In the genomic region with DNA sequence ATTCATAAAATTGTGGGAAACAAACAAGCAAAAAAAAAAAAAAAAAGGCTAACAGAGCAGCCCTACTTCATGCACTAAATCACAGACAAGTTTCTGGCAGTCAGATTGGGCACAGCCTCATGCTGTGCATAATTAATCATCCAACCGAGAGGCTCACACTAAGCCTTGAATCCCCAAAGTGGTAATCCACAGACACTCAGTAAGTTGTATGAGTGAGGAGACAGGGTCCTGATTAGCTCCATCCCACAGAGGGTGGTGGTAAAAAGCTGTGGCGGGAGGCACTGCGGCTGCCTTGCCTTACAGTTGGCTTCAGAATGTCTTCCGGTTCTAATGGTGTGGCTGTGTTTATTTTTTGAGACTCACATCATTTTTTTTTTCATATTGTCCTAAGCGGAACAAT, we compare ENCODE assay signal across 17 mouse cellular contexts. TPM values are rescaled to one million over a fixed set of nuclear protein-coding genes. Genes with fewer than 3 reads are reported as not detected.
DNase-seq lines count a peak whose midpoint lies in the region; ATAC-seq and TF ChIP-seq lines count a peak whose summit lies in the region.
"Had no signal": no experiment of that assay in that cellular context is flagged by ENCODE, and none has a peak within 500 bp of the region (broad histone marks: within the 10 kb centered on the region; RNA-seq: fewer than 3 reads in every experiment).

No protein-coding gene starts in this region.

- no peak overlapping the region for H3K27ac ChIP-seq in lung, embryonic 14.5 days (ENCODE audit: low read depth)
- no peak overlapping the region for H3K27ac ChIP-seq in forebrain, embryonic 13.5 days
- peak overlapping the region; percentile 70 for H3K27ac ChIP-seq in hindbrain, embryonic 14.5 days
- no peak overlapping the region for H3K27ac ChIP-seq in neural tube, embryonic 14.5 days (ENCODE audit: low read depth, low read length)

- H3K4me3 ChIP-seq in lung, embryonic 14.5 days (ENCODE audit: low read depth, low read length) = no peak overlapping the region
- no peak overlapping the region for H3K4me3 ChIP-seq in forebrain, embryonic 13.5 days
- H3K4me3 ChIP-seq in hindbrain, embryonic 14.5 days (replicated peaks; ENCODE audit: low read length) = no peak overlapping the region
- H3K4me3 ChIP-seq in neural tube, embryonic 14.5 days (ENCODE audit: low read depth, low read length) = no peak overlapping the region

- H3K4me1 ChIP-seq in lung, embryonic 14.5 days (ENCODE audit: insufficient read depth) = no peaks in the 10 kb centered on the region
- peaks cover 13% of the 10 kb centered on the region for H3K4me1 ChIP-seq in forebrain, embryonic 13.5 days
- H3K4me1 ChIP-seq in hindbrain, embryonic 14.5 days (replicated peaks; ENCODE audit: control insufficient read depth, insufficient read depth, low read length) = peaks cover 18% of the 10 kb centered on the region
- H3K4me1 ChIP-seq in neural tube, embryonic 14.5 days (ENCODE audit: control insufficient read depth, insufficient read depth, low read length) = peaks cover 4% of the 10 kb centered on the region; the same call in 1 of the 2 replicates

- no peak for TF ChIP-seq CTCF in lung, embryonic 14.5 days (IDR thresholded peaks at IDR 0.05; ENCODE audit: low read depth)

- H3K36me3 ChIP-seq in lung, embryonic 14.5 days (ENCODE audit: insufficient read depth) = no peaks in the 10 kb centered on the region
- no peaks in the 10 kb centered on the region for H3K36me3 ChIP-seq in forebrain, embryonic 13.5 days (ENCODE audit: poor library complexity, severe bottlenecking)
- no peaks in the 10 kb centered on the region for H3K36me3 ChIP-seq in hindbrain, embryonic 14.5 days (replicated peaks; ENCODE audit: control insufficient read depth, insufficient read depth)
- H3K36me3 ChIP-seq in neural tube, embryonic 14.5 days (ENCODE audit: control insufficient read depth, insufficient read depth, low read length) = no peaks in the 10 kb centered on the region

- H3K27me3 ChIP-seq in lung, embryonic 14.5 days (ENCODE audit: insufficient read depth, low read length) = no peaks in the 10 kb centered on the region
- H3K27me3 ChIP-seq in forebrain, embryonic 13.5 days = no peaks in the 10 kb centered on the region
- no peaks in the 10 kb centered on the region for H3K27me3 ChIP-seq in hindbrain, embryonic 14.5 days (ENCODE audit: control insufficient read depth, insufficient read depth, low read length)
- no peaks in the 10 kb centered on the region for H3K27me3 ChIP-seq in neural tube, embryonic 14.5 days (ENCODE audit: control insufficient read depth, insufficient read depth, low read length)

- no peak overlapping the region for H3K4me2 ChIP-seq in lung, embryonic 14.5 days
- no peak overlapping the region for H3K4me2 ChIP-seq in forebrain, embryonic 13.5 days
- no peak overlapping the region for H3K4me2 ChIP-seq in hindbrain, embryonic 14.5 days (replicated peaks)
- H3K4me2 ChIP-seq in neural tube, embryonic 14.5 days (ENCODE audit: low read depth, low read length) = no peak overlapping the region
- H3K4me2 ChIP-seq: liver, embryonic 11.5 days had no signal

- no peak overlapping the region for H3K9ac ChIP-seq in lung, embryonic 14.5 days
- H3K9ac ChIP-seq in forebrain, embryonic 13.5 days = no peak overlapping the region
- no peak overlapping the region for H3K9ac ChIP-seq in hindbrain, embryonic 14.5 days
- H3K9ac ChIP-seq in neural tube, embryonic 14.5 days (replicated peaks; ENCODE audit: low read depth, low read length) = no peak overlapping the region

- 27% methylated on average over 5 of the region's 5 CpGs for WGBS in lung, embryonic 14.5 days
- WGBS in forebrain, embryonic 13.5 days = 34% methylated on average over 5 of the region's 5 CpGs
- 32% methylated on average over 5 of the region's 5 CpGs for WGBS in hindbrain, embryonic 14.5 days
- 36% methylated on average over 5 of the region's 5 CpGs for WGBS in neural tube, embryonic 14.5 days

- H3K9me3 ChIP-seq in lung, embryonic 14.5 days (ENCODE audit: low read depth, low read length) = no peaks in the 10 kb centered on the region
- no peaks in the 10 kb centered on the region for H3K9me3 ChIP-seq in forebrain, embryonic 13.5 days (replicated peaks)
- H3K9me3 ChIP-seq in hindbrain, embryonic 14.5 days (ENCODE audit: control insufficient read depth, low read length) = no peaks in the 10 kb centered on the region
- H3K9me3 ChIP-seq in neural tube, embryonic 14.5 days (ENCODE audit: control insufficient read depth, low read length) = no peaks in the 10 kb centered on the region

- DNase-seq in lung, embryonic 14.5 days = peak; percentile 67
- no peak for DNase-seq in lung, postnatal 4 days
- DNase-seq in hindbrain, embryonic 14.5 days (ENCODE audit: low spot score) = no peak
- no peak for DNase-seq in heart, adult 8-10 months (ENCODE audit: low spot score)
- DNase-seq in c-Kit-positive CD71-positive TER-119-positive erythroid progenitor cells, embryonic 14.5 days (ENCODE audit: low spot score) = no peak
- DNase-seq: cerebellum, adult 18-20 months; heart, adult 11 months; left cerebral cortex, postnatal 4 days; lung, postnatal 14 days; right cerebral cortex, postnatal 14 days; thymus, adult 18-20 months had no signal

- ATAC-seq in lung, embryonic 14.5 days (ENCODE audit: insufficient read depth) = peak; percentile 84
- ATAC-seq in forebrain, embryonic 13.5 days = peak; percentile 30; the same call in 1 of the 2 replicates
- peak; percentile 72; the same call in 1 of the 2 replicates for ATAC-seq in hindbrain, embryonic 14.5 days (ENCODE audit: low FRiP score)
- peak; percentile 71; the same call in 1 of the 2 replicates for ATAC-seq in neural tube, embryonic 14.5 days (ENCODE audit: low read depth)
- ATAC-seq: inflammation-experienced regulatory T-cells, adult 6 months had no signal

RNA-seq across cellular contexts. Expression of gene Wdr72, which starts 53.4 kb away (rescaled TPM):
- polyA plus RNA-seq in lung, embryonic 14.5 days (2014; fragmentation: Nextera tagmentation; extraction: Ambion mirVana) = 0.37 and 0.42 TPM in 2 replicates
- 0.14 and 0.33 TPM in 2 replicates for polyA plus RNA-seq in forebrain, embryonic 13.5 days (2015; fragmentation: Nextera tagmentation; extraction: Ambion mirVana)
- 0.77 and 0.96 TPM in 2 replicates for polyA plus RNA-seq in hindbrain, embryonic 14.5 days (2014; fragmentation: Nextera tagmentation; extraction: Ambion mirVana)
- 0.19 and 0.24 TPM in 2 replicates for polyA plus RNA-seq in neural tube, embryonic 14.5 days (2014; fragmentation: Nextera tagmentation; extraction: Ambion mirVana)
- total RNA-seq in heart, adult 8-10 months (2022) = under 1 TPM; 0.06 to 0.14 (median 0.11) TPM
- total RNA-seq: monocyte, adult 5-6 weeks had no signal
- polyA plus RNA-seq: inflammation-experienced regulatory T-cells, adult 6 months; large intestine, adult 2 months had no signal

Comparison
In these comparisons a context has a peak if more than half of its experiments do, and no peak if none do; other contexts are left out.
1. ATAC-seq: peak in every context shown above with its lines; median percentile 84 in lung, embryonic 14.5 days; 72 in hindbrain, embryonic 14.5 days; 71 in neural tube, embryonic 14.5 days; 30 in forebrain, embryonic 13.5 days.